Mouse (Mus musculus) thymus, postnatal 14 days (tissue): ENCODE results near the gene Gart.
"Not testable (repeated sequence)": the region's sequence is repeated elsewhere in the genome, so short reads cannot be mapped to it uniquely, and the experiment has no call there.

Experiments
- DNase-seq: peaks from one replicate; pipeline ENCODE4 v3.0.0; 2021

Gene Gart

GRCm38 (mm10) chr16:91647461-91648219 lies 888 bp upstream of the Gart start, which contains the start of gene Son:
TSS of gene Son (plus strand) at chr16:91647506.
- DNase-seq = peak; percentile 96

GRCm38 (mm10) chr16:91645995-91646602 lies 653 bp downstream of the Gart start:
- DNase-seq = peak; percentile 66

- not testable (repeated sequence) for DNase-seq
These were observed 1.3 kb downstream of the Gart start for GRCm38 (mm10) chr16:91645420-91645819.

- no peak for DNase-seq
These were observed 1.9 kb downstream of the Gart start for GRCm38 (mm10) chr16:91644901-91645300.

- DNase-seq = no peak
These were observed 6.6 kb downstream of the Gart start for GRCm38 (mm10) chr16:91640171-91640570.

- DNase-seq = no peak
These were observed 7.1 kb downstream of the Gart start for GRCm38 (mm10) chr16:91639636-91640035.

- no peak for DNase-seq
These were observed 7.6 kb downstream of the Gart start for GRCm38 (mm10) chr16:91639161-91639560.

GRCm38 (mm10) chr16:91633641-91634040 lies 13.1 kb downstream of the Gart start:
- no peak for DNase-seq

- DNase-seq = no peak
These were observed 13.8 kb downstream of the Gart start for GRCm38 (mm10) chr16:91632940-91633339.

- no peak for DNase-seq
These were observed 14.3 kb downstream of the Gart start for GRCm38 (mm10) chr16:91632439-91632838.

- no peak for DNase-seq
These were observed 16.2 kb downstream of the Gart start for GRCm38 (mm10) chr16:91630584-91630983.

- DNase-seq = no peak
These were observed 17.0 kb downstream of the Gart start for GRCm38 (mm10) chr16:91629749-91630148.

GRCm38 (mm10) chr16:91628673-91629072 lies 18.1 kb downstream of the Gart start:
- no peak for DNase-seq

GRCm38 (mm10) chr16:91627831-91628230 lies 18.9 kb downstream of the Gart start:
- no peak for DNase-seq

- DNase-seq = no peak
These were observed 23.7 kb downstream of the Gart start for GRCm38 (mm10) chr16:91623074-91623473.

GRCm38 (mm10) chr16:91620991-91621390 lies 25.8 kb downstream of the Gart start:
- DNase-seq = no peak

- DNase-seq = no peak
These were observed 26.6 kb downstream of the Gart start for GRCm38 (mm10) chr16:91620185-91620584.

GRCm38 (mm10) chr16:91618511-91619501 lies 27.9 kb downstream of the Gart start, which contains the start of gene Dnajc28:
TSS of gene Dnajc28 (minus strand) at chr16:91619026.
- peak; percentile 88 for DNase-seq

- DNase-seq = no peak
These were observed 32.2 kb downstream of the Gart start for GRCm38 (mm10) chr16:91614552-91614951.

GRCm38 (mm10) chr16:91612525-91612924 lies 34.2 kb downstream of the Gart start:
- DNase-seq = no peak

GRCm38 (mm10) chr16:91611248-91611647 lies 35.5 kb downstream of the Gart start:
- DNase-seq = no peak

- no peak for DNase-seq
These were observed 37.1 kb downstream of the Gart start for GRCm38 (mm10) chr16:91609501-91610245.
